Mouse (Mus musculus): ENCODE results near the gene Acox1.

GRCm38 (mm10) chr11:116245616-116246015, 46.8 kb upstream of the Acox1 start:
- TF ChIP-seq POLR2A (IDR thresholded peaks at IDR 0.05; ENCODE audit: extremely low read depth, insufficient read depth, low read length), result no peak
- no peak for TF ChIP-seq CTCF (IDR thresholded peaks at IDR 0.05; ENCODE audit: low read depth, low read length)

All from liver, adult 2 months (tissue).